Mouse (Mus musculus): ENCODE measurements at regions not wholly inside any gene's neighbourhood (a gene's known extent, or its start where the extent isn't known, plus 50 kb on each side); places are given as distances from the start of the nearest gene placed in this dataset.
"Not testable (repeated sequence)": the region's sequence is repeated elsewhere in the genome, so short reads cannot be mapped to it uniquely, and the experiment has no call there.

DNA sequence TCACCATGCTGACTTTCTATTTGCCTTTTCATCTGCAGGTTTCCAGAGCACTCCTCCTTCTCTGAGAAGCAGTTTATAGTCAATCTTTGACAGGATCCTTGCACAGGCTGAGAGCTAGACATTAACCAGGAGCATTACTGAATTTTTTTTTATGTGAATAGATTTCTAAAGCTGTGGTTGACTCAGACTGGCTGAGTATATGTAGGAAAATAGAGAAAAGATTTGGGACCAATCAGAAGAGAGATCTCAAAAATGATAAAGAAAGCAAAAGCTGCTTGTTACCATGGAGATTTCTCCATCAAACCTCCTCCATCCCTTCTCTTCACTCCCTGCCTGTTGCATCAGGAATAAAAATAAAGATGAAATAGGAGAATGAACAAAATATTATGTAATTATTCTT lies 731.2 kb upstream of the Ndn start:
- DNase-seq: no peak

GRCm38 (mm10) chr7:61644893-61645545 lies 701.4 kb upstream of the Ndn start:
- DNase-seq: no peak

DNA sequence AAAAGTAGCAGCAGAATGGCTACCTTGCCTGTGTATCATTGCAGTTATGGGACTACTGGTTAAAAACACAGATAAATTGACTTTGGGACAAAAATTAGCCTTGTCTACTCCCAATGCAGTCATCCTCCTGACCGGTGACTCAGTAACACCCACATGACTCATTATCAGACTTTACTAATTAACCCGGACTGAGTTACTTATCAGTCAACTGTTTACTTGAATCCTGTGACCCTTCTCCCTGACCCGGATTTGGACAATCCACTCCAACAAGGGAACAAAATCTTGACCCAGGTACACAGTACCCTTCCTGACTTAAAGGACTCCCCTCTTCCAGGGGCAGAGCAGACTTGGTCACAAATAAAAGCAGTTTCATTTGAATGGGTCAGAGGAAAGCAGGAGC lies 688.3 kb upstream of the Ndn start:
- DNase-seq: no peak

GRCm38 (mm10) chr7:61683080-61683479 lies 663.3 kb upstream of the Ndn start:
- DNase-seq: no peak

DNA sequence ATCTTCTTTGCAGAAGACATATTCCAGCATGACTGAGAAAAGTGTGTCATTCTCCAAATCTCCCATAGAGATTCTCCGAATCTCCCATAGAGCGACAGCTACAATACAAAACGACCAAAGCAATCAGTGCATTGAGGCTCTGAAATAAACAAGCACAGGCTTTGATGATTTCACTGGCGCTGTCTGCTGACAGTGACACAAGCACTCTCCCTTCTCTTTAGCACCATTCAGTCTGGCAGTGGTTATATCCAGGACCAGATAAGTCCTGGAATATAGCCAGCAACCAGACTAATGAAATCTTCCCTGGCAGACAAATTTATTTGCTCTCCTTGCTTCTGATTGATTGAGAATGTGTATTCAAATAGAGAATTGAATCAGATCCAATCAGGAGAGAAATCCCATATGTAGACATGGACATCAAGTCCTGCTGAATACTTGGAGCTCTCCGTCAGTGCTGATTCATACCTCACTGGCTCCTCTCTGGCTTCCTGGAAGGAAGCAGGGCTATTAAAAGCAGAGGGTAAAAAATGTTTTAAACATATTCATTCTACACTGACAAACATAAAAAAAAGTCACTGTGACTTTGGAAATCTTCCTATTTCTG lies 661.2 kb upstream of the Ndn start:
- no peak for DNase-seq

DNA sequence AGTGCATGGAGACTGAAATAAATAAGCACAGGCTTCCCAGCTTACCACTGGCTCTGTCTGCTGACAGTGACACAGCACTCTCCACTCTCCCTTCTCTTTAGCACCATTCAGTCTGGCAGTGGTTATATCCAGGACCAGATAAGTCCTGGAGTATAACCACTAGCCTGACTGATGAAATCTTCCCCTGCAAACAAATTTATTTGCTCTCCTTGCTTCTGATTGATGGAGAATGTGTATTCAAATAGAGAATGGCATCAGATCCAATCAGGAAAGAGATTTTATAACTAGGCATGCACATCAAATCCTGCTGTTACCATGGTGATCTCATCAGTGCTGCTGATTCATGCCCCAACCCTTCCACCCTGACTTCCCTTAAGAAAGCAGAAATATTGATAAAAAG lies 620.2 kb upstream of the Ndn start:
- no peak for DNase-seq

GRCm38 (mm10) chr7:61737511-61737910 lies 608.9 kb upstream of the Ndn start:
- DNase-seq: no peak

DNA sequence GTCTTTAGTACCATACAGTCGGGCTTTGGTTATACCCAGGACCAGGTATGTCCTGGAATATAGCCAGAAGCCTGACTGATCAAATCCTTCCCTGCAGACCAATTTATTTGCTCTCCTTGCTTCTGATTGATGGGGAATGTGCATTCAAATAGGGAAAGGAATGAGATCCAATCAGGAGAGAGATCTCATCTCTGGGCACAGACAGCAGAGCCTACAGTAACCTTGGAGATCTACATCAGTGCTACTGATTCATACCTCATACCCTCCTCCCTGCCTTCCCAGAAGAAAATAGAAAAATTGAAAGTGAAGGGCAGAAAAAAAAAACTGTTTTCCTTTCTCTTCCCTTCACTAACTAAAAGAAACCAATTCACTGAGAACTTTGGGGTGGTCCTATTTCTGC lies 607.0 kb upstream of the Ndn start:
- not testable (repeated sequence) for DNase-seq

GRCm38 (mm10) chr7:61769826-61770225 lies 576.5 kb upstream of the Ndn start:
- no peak for DNase-seq

- no peak for DNase-seq
These were observed 556.1 kb upstream of the Ndn start for GRCm38 (mm10) chr7:61790113-61790796.

DNA sequence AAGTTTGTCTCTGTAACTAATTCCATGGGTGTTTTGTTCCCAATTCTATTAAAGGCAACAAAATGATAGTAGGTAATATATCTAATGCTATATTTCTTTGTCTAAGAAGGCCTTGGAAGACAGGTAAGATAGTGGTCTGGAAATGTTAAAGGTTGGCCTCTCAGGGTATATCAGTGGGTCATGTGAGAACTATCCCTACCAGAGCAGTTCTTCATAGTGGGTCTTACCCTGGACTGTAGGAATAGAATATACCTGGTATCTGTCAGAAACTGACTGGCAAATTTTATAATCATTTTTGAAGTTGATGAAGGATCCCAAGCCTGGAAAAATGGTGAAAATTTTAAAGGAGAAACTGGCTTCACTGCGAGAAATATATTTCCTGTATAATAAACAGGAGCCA lies 509.5 kb upstream of the Ndn start:
- DNase-seq: no peak

DNA sequence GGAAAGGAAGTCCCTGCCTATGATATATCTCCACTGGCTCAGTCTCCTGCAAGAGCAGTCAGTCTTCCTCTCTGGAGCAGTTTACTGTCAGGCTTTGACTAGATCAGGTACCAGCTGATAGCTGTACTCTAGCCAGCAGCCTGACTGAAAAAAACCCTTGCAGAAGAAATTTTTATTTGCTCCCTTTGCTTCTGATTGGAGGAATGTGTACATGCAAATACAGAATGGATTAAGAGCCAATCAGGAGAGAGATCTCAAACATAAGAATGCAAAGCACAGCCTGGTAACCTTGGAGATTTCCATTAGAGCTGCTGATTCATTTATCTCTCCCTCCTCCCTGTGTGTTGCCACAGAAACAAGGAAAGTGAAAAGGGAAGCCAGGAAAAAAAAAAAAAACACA lies 509.1 kb upstream of the Ndn start:
- peak; percentile 3 for DNase-seq

GRCm38 (mm10) chr7:61851949-61852348 lies 494.4 kb upstream of the Ndn start:
- DNase-seq: no peak

- DNase-seq: no peak
These were observed 481.9 kb upstream of the Ndn start for GRCm38 (mm10) chr7:61864517-61864916.

- no peak for DNase-seq
These were observed 480.0 kb upstream of the Ndn start for GRCm38 (mm10) chr7:61866376-61866775.

DNA sequence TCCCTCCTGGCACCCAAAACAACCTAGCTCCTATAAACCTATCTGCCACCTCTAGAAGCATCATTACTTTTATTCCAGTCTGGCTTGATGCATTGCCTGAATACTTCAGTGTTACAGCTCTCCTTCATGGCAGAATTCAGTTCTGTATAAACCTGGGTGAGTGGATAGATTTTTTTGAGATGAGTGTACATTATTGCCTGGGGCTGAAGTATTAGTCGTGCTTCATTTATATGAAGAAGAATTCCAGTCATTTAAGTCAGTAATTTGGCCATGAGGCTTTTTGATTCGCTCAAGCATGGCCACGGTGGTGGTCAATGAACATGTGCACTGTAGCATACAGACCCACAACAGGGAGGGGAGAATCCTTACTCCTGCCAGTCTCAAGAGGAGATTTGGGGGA lies 470.1 kb upstream of the Ndn start:
- DNase-seq: no peak

DNA sequence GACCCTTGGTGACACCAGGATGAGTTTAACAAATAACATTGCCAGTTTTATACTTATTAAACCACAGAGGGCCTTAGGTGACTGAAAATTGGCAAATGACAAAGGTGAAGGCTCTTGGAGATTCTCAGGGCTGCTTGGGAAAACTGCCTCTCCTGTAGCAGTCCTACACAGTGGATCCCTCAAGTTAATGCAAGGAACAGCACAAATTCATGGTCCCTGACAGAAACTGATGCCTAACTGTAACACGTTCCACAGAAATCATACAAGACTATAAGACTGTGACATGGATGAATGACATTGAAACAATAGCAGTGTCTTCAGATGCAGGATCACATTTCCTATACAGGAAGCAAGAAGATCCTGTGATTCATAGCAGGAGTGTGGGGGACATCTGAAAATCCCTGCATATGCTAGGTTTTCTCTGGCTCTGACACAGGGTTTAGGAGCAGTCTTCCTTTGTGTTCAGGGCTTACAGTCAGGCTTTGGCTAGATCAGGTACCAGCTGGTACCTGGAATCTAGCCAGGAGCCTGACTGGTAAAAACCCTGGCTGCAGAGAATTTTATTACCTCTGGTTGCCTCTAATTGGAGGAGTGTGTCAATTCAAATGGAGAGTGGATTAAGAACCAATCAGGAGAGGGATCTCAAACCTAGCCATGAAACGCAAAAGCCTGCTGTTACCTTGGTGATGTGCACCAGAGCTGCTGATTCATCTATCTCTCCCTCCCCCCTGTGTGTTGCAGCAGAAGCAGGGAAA lies 468.9 kb upstream of the Ndn start:
- peak; percentile 7 for DNase-seq

GRCm38 (mm10) chr7:61878095-61878494 lies 468.3 kb upstream of the Ndn start:
- DNase-seq: no peak

DNA sequence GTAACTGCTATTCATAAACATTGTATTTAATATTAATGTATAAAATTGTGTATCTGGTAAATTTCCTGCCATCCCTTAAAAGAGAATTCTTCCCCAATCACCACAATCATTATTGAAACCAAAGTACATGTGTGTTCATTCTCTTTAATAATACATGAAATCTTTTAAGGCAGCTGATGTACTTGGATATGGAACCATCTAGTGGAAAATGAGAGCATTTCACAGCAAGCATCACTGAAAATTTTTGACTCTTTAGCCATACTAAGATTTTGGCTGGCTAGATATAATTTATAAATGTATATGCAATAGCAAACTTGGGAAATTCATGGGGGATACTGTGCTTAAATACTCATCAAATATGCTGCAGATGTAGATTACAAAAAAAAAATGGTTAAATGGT lies 467.8 kb upstream of the Ndn start:
- no peak for DNase-seq
